Mouse (Mus musculus): ENCODE measurements around the gene Fndc11.

Fndc11 gene

GRCm38 (mm10) chr2:181218881-181219485 lies 830 bp upstream of the Fndc11 start:
- no peak for DNase-seq (ENCODE audit: low read depth, low spot score)

- DNase-seq (ENCODE audit: low read depth, low spot score), result no peak
Measured at GRCm38 (mm10) chr2:181220361-181220760, 548 bp downstream of the Fndc11 start.

GRCm38 (mm10) chr2:181224994-181225393 lies 5.2 kb downstream of the Fndc11 start:
- no peak for DNase-seq (ENCODE audit: low read depth, low spot score)

GRCm38 (mm10) chr2:181227122-181227521 lies 7.3 kb downstream of the Fndc11 start:
- DNase-seq (ENCODE audit: low read depth, low spot score), result no peak

- no peak for DNase-seq (ENCODE audit: low read depth, low spot score)
Measured at GRCm38 (mm10) chr2:181228335-181228734, 8.5 kb downstream of the Fndc11 start.

GRCm38 (mm10) chr2:181231171-181231570 lies 11.4 kb downstream of the Fndc11 start:
- no peak for DNase-seq (ENCODE audit: low read depth, low spot score)

- DNase-seq (ENCODE audit: low read depth, low spot score), result no peak
Measured at GRCm38 (mm10) chr2:181233443-181233842, 13.6 kb downstream of the Fndc11 start.

- DNase-seq (ENCODE audit: low read depth, low spot score), result no peak
Measured at GRCm38 (mm10) chr2:181234680-181235079, 14.9 kb downstream of the Fndc11 start.

GRCm38 (mm10) chr2:181235681-181236566 lies 16.1 kb downstream of the Fndc11 start:
- DNase-seq (ENCODE audit: low read depth, low spot score), result no peak

GRCm38 (mm10) chr2:181237251-181238014 lies 17.6 kb downstream of the Fndc11 start:
- DNase-seq (ENCODE audit: low read depth, low spot score), result no peak

GRCm38 (mm10) chr2:181238091-181238610 lies 18.3 kb downstream of the Fndc11 start:
- DNase-seq (ENCODE audit: low read depth, low spot score), result no peak

GRCm38 (mm10) chr2:181238861-181239260 lies 19.0 kb downstream of the Fndc11 start:
- no peak for DNase-seq (ENCODE audit: low read depth, low spot score)

- no peak for DNase-seq (ENCODE audit: low read depth, low spot score)
Measured at GRCm38 (mm10) chr2:181239261-181239660, 19.4 kb downstream of the Fndc11 start.

GRCm38 (mm10) chr2:181240806-181241440 lies 21.1 kb downstream of the Fndc11 start:
- no peak for DNase-seq (ENCODE audit: low read depth, low spot score)

- no peak for DNase-seq (ENCODE audit: low read depth, low spot score)
Measured at GRCm38 (mm10) chr2:181241602-181242313, 21.9 kb downstream of the Fndc11 start, which contains the start of gene Helz2. Gene Helz2, minus strand, starts transcription at chr2:181242027.

GRCm38 (mm10) chr2:181242314-181242665 lies 22.5 kb downstream of the Fndc11 start:
- no peak for DNase-seq (ENCODE audit: low read depth, low spot score)

GRCm38 (mm10) chr2:181243706-181244394 lies 24.0 kb downstream of the Fndc11 start:
- DNase-seq (ENCODE audit: low read depth, low spot score), result no peak

- no peak for DNase-seq (ENCODE audit: low read depth, low spot score)
Measured at GRCm38 (mm10) chr2:181245031-181245430, 25.2 kb downstream of the Fndc11 start.

- DNase-seq (ENCODE audit: low read depth, low spot score), result no peak
Measured at GRCm38 (mm10) chr2:181249217-181249616, 29.4 kb downstream of the Fndc11 start.

- DNase-seq (ENCODE audit: low read depth, low spot score), result no peak
Measured at GRCm38 (mm10) chr2:181251841-181252240, 32.0 kb downstream of the Fndc11 start.
